In the genomic region with DNA sequence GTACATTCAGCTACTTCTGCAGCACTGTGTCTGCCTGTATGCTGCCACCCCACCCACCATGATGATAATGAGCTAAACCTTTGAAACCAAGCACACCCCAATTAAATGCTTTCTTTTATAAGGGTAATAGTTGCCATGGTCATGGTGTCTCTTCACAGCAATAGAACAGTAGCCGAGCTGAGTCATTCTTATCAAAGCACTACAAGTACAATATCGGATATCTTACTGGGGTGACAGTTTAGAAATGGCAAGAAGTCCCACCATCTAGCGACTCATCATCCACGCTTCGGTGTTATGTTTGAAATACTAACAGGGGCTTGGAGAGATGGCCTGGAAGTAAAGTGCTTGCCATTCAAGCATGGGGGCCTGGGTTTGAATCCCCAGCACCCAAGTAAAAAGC, we compare ENCODE assay signal across 22 mouse cellular contexts. TPM values are rescaled to one million over a fixed set of nuclear protein-coding genes. Genes with fewer than 3 reads are reported as not detected.
A peak's percentile ranks its signal among the peaks of the same experiment; 100 is the strongest.
DNase-seq lines count a peak whose midpoint lies in the region; ATAC-seq lines count a peak whose summit lies in the region.
"Had no signal": no experiment of that assay in that cellular context is flagged by ENCODE, and none has a peak within 500 bp of the region (broad histone marks: within the 10 kb centered on the region; RNA-seq: fewer than 3 reads in every experiment).

No protein-coding gene starts in this region.

- H3K4me1 ChIP-seq in liver, embryonic 15.5 days (replicated peaks): peaks cover 13% of the 10 kb centered on the region
- no peaks in the 10 kb centered on the region for H3K4me1 ChIP-seq in liver, embryonic 11.5 days (replicated peaks; ENCODE audit: control insufficient read depth, insufficient read depth, low read length)
- no peaks in the 10 kb centered on the region for H3K4me1 ChIP-seq in forebrain, embryonic 13.5 days
- H3K4me1 ChIP-seq: embryonic facial prominence, embryonic 10.5 days; embryonic facial prominence, embryonic 12.5 days had no signal

- H3K4me3 ChIP-seq in liver, embryonic 15.5 days (replicated peaks): no peak overlapping the region
- H3K4me3 ChIP-seq in liver, embryonic 11.5 days (ENCODE audit: low read depth, low read length): no peak overlapping the region
- no peak overlapping the region for H3K4me3 ChIP-seq in forebrain, embryonic 13.5 days
- H3K4me3 ChIP-seq: embryonic facial prominence, embryonic 10.5 days; embryonic facial prominence, embryonic 12.5 days had no signal

- H3K27ac ChIP-seq in liver, embryonic 15.5 days (replicated peaks): 0 out of 2 replicates have a peak overlapping the region, but pooled peaks have one; percentile 11
- no peak overlapping the region for H3K27ac ChIP-seq in liver, embryonic 11.5 days (ENCODE audit: low read depth, low read length)
- no peak overlapping the region for H3K27ac ChIP-seq in forebrain, embryonic 13.5 days
- H3K27ac ChIP-seq: embryonic facial prominence, embryonic 10.5 days; embryonic facial prominence, embryonic 12.5 days had no signal

- no peak overlapping the region for H3K4me2 ChIP-seq in liver, embryonic 15.5 days
- no peak overlapping the region for H3K4me2 ChIP-seq in liver, embryonic 11.5 days
- H3K4me2 ChIP-seq in forebrain, embryonic 13.5 days: no peak overlapping the region
- H3K4me2 ChIP-seq: embryonic facial prominence, embryonic 12.5 days had no signal

- H3K9ac ChIP-seq in liver, embryonic 15.5 days: no peak overlapping the region
- no peak overlapping the region for H3K9ac ChIP-seq in liver, embryonic 11.5 days (ENCODE audit: low read depth, low read length)
- H3K9ac ChIP-seq in forebrain, embryonic 13.5 days: no peak overlapping the region
- H3K9ac ChIP-seq: embryonic facial prominence, embryonic 12.5 days had no signal

- ATAC-seq in liver, embryonic 15.5 days (ENCODE audit: insufficient read depth): no peak
- no peak for ATAC-seq in liver, embryonic 11.5 days (replicated peaks; ENCODE audit: low FRiP score)
- 0 out of 2 replicates have a peak, but pooled peaks have one; percentile 26 for ATAC-seq in megakaryocyte progenitor cell, adult 5-6 weeks (replicated peaks; ENCODE audit: poor library complexity)
- no peak for ATAC-seq in forebrain, embryonic 13.5 days
- ATAC-seq: activated CD4-positive, CD25-positive, alpha-beta regulatory T cell, adult 4 months; forebrain, embryonic 14.5 days; forebrain, embryonic 16.5 days; Patski had no signal

- DNase-seq in liver, embryonic 11.5 days (ENCODE audit: low spot score): no peak
- DNase-seq in A20 (ENCODE audit: low read depth, low spot score): peak; percentile 30
- no peak for DNase-seq in ovary, postnatal 36 days (ENCODE audit: low spot score)
- DNase-seq in neural tube, embryonic 10.5 days (ENCODE audit: extremely low spot score, low spot score): no peak
- DNase-seq: adrenal gland, adult 8-10 months; adrenal gland, postnatal 14 days; adrenal gland, postnatal 36 days; cerebellum, adult 11-12 months; cerebellum, adult 2 months; cerebellum, adult 9-10 months; cerebellum, postnatal 10 days; cerebellum, postnatal 25 days had no signal

- 73% methylated on average over 5 of the region's 5 CpGs for WGBS in liver, embryonic 15.5 days (ENCODE audit: insufficient replicate concordance)
- 89% methylated on average over 5 of the region's 5 CpGs for WGBS in liver, embryonic 11.5 days
- WGBS in forebrain, embryonic 13.5 days: 90% methylated on average over 5 of the region's 5 CpGs

- no peaks in the 10 kb centered on the region for H3K27me3 ChIP-seq in liver, embryonic 15.5 days
- no peaks in the 10 kb centered on the region for H3K27me3 ChIP-seq in liver, embryonic 11.5 days (replicated peaks; ENCODE audit: control insufficient read depth, insufficient read depth, low read length)
- no peaks in the 10 kb centered on the region for H3K27me3 ChIP-seq in forebrain, embryonic 13.5 days
- H3K27me3 ChIP-seq: embryonic facial prominence, embryonic 12.5 days; Patski had no signal

- peaks cover 13% of the 10 kb centered on the region; the same call in 1 of the 2 replicates for H3K36me3 ChIP-seq in liver, embryonic 15.5 days (replicated peaks)
- peaks cover 6% of the 10 kb centered on the region; the same call in 1 of the 2 replicates for H3K36me3 ChIP-seq in liver, embryonic 11.5 days (ENCODE audit: control insufficient read depth, insufficient read depth, low read length)
- H3K36me3 ChIP-seq in forebrain, embryonic 13.5 days (ENCODE audit: poor library complexity, severe bottlenecking): peaks cover 27% of the 10 kb centered on the region

- no peaks in the 10 kb centered on the region for H3K9me3 ChIP-seq in liver, embryonic 15.5 days (replicated peaks)
- no peaks in the 10 kb centered on the region for H3K9me3 ChIP-seq in liver, embryonic 11.5 days (ENCODE audit: control insufficient read depth, low read length)
- H3K9me3 ChIP-seq in forebrain, embryonic 13.5 days (replicated peaks): no peaks in the 10 kb centered on the region
- H3K9me3 ChIP-seq: embryonic facial prominence, embryonic 10.5 days; embryonic facial prominence, embryonic 12.5 days had no signal

RNA-seq across cellular contexts. Expression of a gene that starts 9.6 kb away (rescaled TPM):
- polyA plus RNA-seq in liver, embryonic 15.5 days (2015; fragmentation: Nextera tagmentation; extraction: Ambion mirVana): 25.6 and 28.9 TPM in 2 replicates
- polyA plus RNA-seq in liver, embryonic 11.5 days (2014; fragmentation: Nextera tagmentation; extraction: Ambion mirVana): 71.9 and 75.9 TPM in 2 replicates
- total RNA-seq in megakaryocyte progenitor cell, adult 5-6 weeks (2015): 44.5 and 47.4 TPM in 2 replicates
- 44.8 and 51.5 TPM in 2 replicates for total RNA-seq in megakaryocyte progenitor cell, adult 5-6 weeks (2017)
- 33.6 and 35.8 TPM in 2 replicates for polyA plus RNA-seq in forebrain, embryonic 13.5 days (2015; fragmentation: Nextera tagmentation; extraction: Ambion mirVana)

RNA-seq across cellular contexts. Expression of a gene that starts 26.6 kb away (rescaled TPM):
- not detected in 2 replicates for polyA plus RNA-seq in liver, embryonic 15.5 days (2015; fragmentation: Nextera tagmentation; extraction: Ambion mirVana)
- polyA plus RNA-seq in liver, embryonic 11.5 days (2014; fragmentation: Nextera tagmentation; extraction: Ambion mirVana): not detected in 2 replicates
- total RNA-seq in megakaryocyte progenitor cell, adult 5-6 weeks (2015): not detected in 2 replicates
- not detected in 2 replicates for total RNA-seq in megakaryocyte progenitor cell, adult 5-6 weeks (2017)
- polyA plus RNA-seq in forebrain, embryonic 13.5 days (2015; fragmentation: Nextera tagmentation; extraction: Ambion mirVana): 0.11 and 0.13 TPM in 2 replicates
- total RNA-seq: adrenal gland, adult 18-20 months; adrenal gland, postnatal 14 days; adrenal gland, postnatal 36 days had no signal
- polyA plus RNA-seq: activated CD4-positive, CD25-positive, alpha-beta regulatory T cell, adult 4 months; forebrain, embryonic 16.5 days had no signal

RNA-seq across cellular contexts. Expression of a gene that starts 26.7 kb away (rescaled TPM):
- polyA plus RNA-seq in liver, embryonic 15.5 days (2015; fragmentation: Nextera tagmentation; extraction: Ambion mirVana): 199 and 220 TPM in 2 replicates
- polyA plus RNA-seq in liver, embryonic 11.5 days (2014; fragmentation: Nextera tagmentation; extraction: Ambion mirVana): 649 and 673 TPM in 2 replicates
- 538 and 545 TPM in 2 replicates for total RNA-seq in megakaryocyte progenitor cell, adult 5-6 weeks (2015)
- 490 and 575 TPM in 2 replicates for total RNA-seq in megakaryocyte progenitor cell, adult 5-6 weeks (2017)
- 747 and 755 TPM in 2 replicates for polyA plus RNA-seq in forebrain, embryonic 13.5 days (2015; fragmentation: Nextera tagmentation; extraction: Ambion mirVana)

RNA-seq across cellular contexts. Expression of a gene that starts 56.2 kb away (rescaled TPM):
- 7.0 and 7.6 TPM in 2 replicates for polyA plus RNA-seq in liver, embryonic 15.5 days (2015; fragmentation: Nextera tagmentation; extraction: Ambion mirVana)
- polyA plus RNA-seq in liver, embryonic 11.5 days (2014; fragmentation: Nextera tagmentation; extraction: Ambion mirVana): 18.6 and 20.1 TPM in 2 replicates
- total RNA-seq in megakaryocyte progenitor cell, adult 5-6 weeks (2015): 8.9 and 13.4 TPM in 2 replicates
- total RNA-seq in megakaryocyte progenitor cell, adult 5-6 weeks (2017): 7.1 and 14.9 TPM in 2 replicates
- polyA plus RNA-seq in forebrain, embryonic 13.5 days (2015; fragmentation: Nextera tagmentation; extraction: Ambion mirVana): 49.0 and 51.0 TPM in 2 replicates

RNA-seq across cellular contexts. Expression of a gene that starts 56.4 kb away (rescaled TPM):
- 3.9 and 4.1 TPM in 2 replicates for polyA plus RNA-seq in liver, embryonic 15.5 days (2015; fragmentation: Nextera tagmentation; extraction: Ambion mirVana)
- 9.3 and 11.6 TPM in 2 replicates for polyA plus RNA-seq in liver, embryonic 11.5 days (2014; fragmentation: Nextera tagmentation; extraction: Ambion mirVana)
- total RNA-seq in megakaryocyte progenitor cell, adult 5-6 weeks (2015): 9.2 and 11.3 TPM in 2 replicates
- total RNA-seq in megakaryocyte progenitor cell, adult 5-6 weeks (2017): 10.2 and 15.3 TPM in 2 replicates
- polyA plus RNA-seq in forebrain, embryonic 13.5 days (2015; fragmentation: Nextera tagmentation; extraction: Ambion mirVana): 28.6 and 32.0 TPM in 2 replicates
